Mouse (Mus musculus) liver, embryonic 13.5 days (tissue): Measurements from ENCODE around the gene Zfp1. TPM values are rescaled to one million over a fixed set of nuclear protein-coding genes. Genes with fewer than 3 reads are reported as not detected.

Experiments
- microRNA-seq: library from miRNA; unstranded; fragments of <30 nt; microRNA quantifications from one replicate; pipeline ENCODE4, GENCODE M21; 2016
- polyA plus RNA-seq: library from polyadenylated mRNA; unstranded; fragments of >200 nt; fragmentation: Nextera tagmentation; extraction: Ambion mirVana; gene quantifications from 2 replicates; pipeline ENCODE4 v1.2.1, GENCODE M21; 2015

Zfp1 gene
- polyA plus RNA-seq, 1 experiment from 2014 or later = 5.7 TPM

Small RNA genes lying within 50 kb of the gene (microRNA-seq; reads per million reads assigned to microRNA genes)
- not detected for gene Mir7076

Other genes with a start within 250 kb of the Zfp1 start
- gene Fa2h, start 249.6 kb upstream of the Zfp1 start, polyA plus RNA-seq = not detected in 2 replicates
- gene Wdr59, start 121.3 kb upstream of the Zfp1 start, polyA plus RNA-seq = 1.8 and 2.5 TPM in 2 replicates
- gene Znrf1, start 107.3 kb upstream of the Zfp1 start, polyA plus RNA-seq = 5.3 and 5.7 TPM in 2 replicates
- 0.10 and 0.13 TPM in 2 replicates for gene Ldhd, start 13.0 kb upstream of the Zfp1 start, polyA plus RNA-seq
- gene Ctrb1, start 47.6 kb downstream of the Zfp1 start, polyA plus RNA-seq = 1.5 and 2.9 TPM in 2 replicates
- gene Bcar1, start 100.4 kb downstream of the Zfp1 start, polyA plus RNA-seq = 5.6 and 6.3 TPM in 2 replicates
- gene Cfdp1, start 210.9 kb downstream of the Zfp1 start, polyA plus RNA-seq = 113 and 136 TPM in 2 replicates
- 4.3 and 5.4 TPM in 2 replicates for gene Tmem170, start 233.3 kb downstream of the Zfp1 start, polyA plus RNA-seq